Mouse (Mus musculus) heart, postnatal 25 days (tissue): ENCODE results near the gene Nck1. TPM values are rescaled to one million over a fixed set of nuclear protein-coding genes. Genes with fewer than 3 reads are reported as not detected.
A peak's percentile ranks its signal among the peaks of the same experiment; 100 is the strongest.

Experiments used
- DNase-seq: peaks from one replicate; pipeline ENCODE4 v3.0.0; 2022; ENCODE audit warnings: low spot score
- intact Hi-C: fragments of 180-260 bp; cut with DNase I; formaldehyde crosslinking; loops from one replicate; pipeline ENCODE4 v1.15.1; 2025
- total RNA-seq, 2 experiments: library from RNA; stranded (reverse); gene quantifications; 2 replicates each; pipeline ENCODE4 v1.2.3; 2021

Nck1 gene
- 10 to 100 TPM; 44.9 to 51.9 TPM for total RNA-seq

DNA sequence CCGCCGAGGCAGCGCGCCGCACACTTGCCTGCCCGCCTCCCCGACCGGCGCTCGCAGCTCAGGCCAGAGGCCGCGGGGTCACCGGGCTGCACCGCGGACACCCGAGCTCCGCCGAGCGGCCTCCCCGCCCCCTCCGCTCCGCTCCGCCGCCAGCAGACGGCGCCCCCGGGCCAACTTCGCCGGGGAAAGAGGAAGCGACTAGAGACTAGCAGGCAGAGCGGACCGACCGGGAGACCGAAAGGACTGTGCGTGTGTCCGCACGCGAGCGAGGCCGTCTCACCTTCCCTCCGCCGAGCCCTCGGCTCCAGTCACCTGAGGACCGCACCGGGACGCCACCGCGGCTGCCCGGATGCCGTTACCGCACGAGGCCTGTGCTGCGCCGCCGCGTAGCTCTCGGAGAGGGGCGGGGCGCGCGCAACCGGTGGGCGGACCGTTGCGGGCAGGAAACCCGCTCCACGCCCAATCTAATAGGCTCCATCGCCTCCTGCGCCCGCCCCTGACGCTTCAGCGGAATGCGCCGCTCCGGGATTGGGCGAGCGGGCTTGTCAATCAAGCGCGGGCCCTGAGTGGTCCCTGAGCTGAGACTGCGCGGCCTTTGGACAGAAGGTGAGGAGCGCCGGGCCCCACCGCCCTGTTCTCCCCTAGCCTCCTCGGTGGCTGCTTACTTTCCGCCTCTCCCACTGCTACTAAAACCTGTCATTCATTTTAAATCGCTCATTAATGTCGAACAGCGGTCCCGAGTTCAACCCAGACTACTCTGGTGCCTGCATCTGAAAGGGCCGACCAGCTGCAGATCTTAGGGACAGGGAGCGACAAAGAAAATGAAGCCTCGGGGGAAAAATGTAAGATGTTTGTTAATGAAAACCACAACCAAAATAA, at the start of gene Nck1:
Nck1 (minus strand) TSS at position 420 of the 879 bp plus-strand sequence.
- DNase-seq = peak; percentile 99
- intact Hi-C loops = loop anchor here (1.0 to 10.0 kb wide), 6 partner anchors 25 to 529 kb away; partner anchors contain the start of gene Msl2

DNA sequence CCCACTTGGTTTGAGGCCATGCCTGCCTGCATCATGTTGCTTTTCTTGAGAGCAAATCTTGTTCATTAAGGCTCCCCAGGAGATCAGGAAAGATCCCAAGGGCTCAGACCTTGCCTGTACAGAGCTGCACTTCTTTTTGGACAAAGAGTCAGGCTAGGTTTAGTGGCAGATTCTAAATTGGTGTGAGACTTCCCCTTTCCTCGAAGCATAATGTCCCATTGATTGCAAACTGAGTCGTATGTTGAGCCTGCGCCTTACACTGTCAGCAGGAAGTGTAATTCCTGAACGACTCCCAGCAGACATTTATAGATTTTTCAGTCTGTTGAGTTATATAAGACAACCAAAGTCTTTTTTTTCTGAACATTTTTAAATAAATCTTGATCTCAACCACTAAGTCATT, 44.5 kb upstream of the Nck1 start:
- intact Hi-C loops = no loop called here
- DNase-seq = no peak

GRCm38 (mm10) chr9:100584031-100584430, 38.1 kb upstream of the Nck1 start:
- intact Hi-C loops = no loop called here
- no peak for DNase-seq

- no peak for DNase-seq
- intact Hi-C loops = no loop called here
Observed at GRCm38 (mm10) chr9:100582883-100583575, 37.1 kb upstream of the Nck1 start.

- intact Hi-C loops = no loop called here
- DNase-seq = no peak
Observed at GRCm38 (mm10) chr9:100581543-100582492, 35.9 kb upstream of the Nck1 start.

DNA sequence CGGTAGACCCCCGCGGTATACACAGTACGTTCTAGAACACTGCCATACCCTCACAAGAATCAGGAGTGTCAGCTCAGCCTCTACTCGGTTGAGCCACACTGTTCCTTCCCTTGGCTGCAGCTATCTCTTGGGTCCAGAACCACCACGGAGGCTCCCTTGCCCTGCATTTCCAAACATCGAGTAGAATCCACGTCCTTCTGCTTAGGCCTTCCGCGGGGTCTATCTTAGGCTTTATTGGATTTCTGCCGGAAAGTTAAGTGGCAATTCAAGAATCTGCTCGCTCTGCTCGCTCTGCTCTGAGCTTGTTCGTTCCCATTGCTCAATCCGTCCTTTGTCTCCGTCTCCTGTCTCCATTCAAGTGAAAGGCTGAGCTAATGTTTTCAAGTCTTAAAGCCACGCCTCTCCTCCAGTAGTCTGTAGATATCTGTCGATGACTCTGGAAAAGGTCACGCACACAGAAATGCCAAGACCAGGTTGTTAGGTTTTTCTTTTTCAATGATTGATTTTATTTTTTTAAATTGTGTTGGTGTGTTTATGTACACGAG, 34.3 kb upstream of the Nck1 start:
- no peak for DNase-seq

DNA sequence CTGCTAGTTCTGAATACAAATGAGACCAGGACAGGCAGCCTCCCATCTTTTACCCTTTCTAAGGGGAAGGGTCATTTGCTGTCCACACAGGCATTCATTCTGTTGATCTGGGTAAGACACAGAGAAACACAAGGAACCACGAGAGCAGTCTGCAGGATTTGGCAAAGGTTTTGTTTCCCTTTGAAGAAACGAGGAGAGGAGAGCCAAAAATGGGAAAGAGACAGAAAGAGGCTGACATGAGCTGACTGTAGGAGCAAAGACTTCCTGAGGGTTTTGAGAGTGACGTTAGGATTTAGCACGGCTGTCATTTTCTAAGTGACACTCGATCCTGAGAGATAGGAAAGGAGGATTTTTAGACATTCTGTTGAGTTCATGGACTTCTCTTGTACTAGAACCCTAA, 28.0 kb upstream of the Nck1 start:
- intact Hi-C loops = loop anchor here (10.0 kb wide), 1 partner anchor 61 kb away; no protein-coding TSS in a partner anchor
- DNase-seq = no peak

More for the DNA sequence above, 34.3 kb upstream of the Nck1 start:
- intact Hi-C loops = no loop called here

- no peak for DNase-seq
- intact Hi-C loops = loop anchor here (10.0 kb wide), 1 partner anchor 62 kb away; no protein-coding TSS in a partner anchor
Observed at GRCm38 (mm10) chr9:100573300-100573699, 27.4 kb upstream of the Nck1 start.

GRCm38 (mm10) chr9:100571511-100571910, 25.6 kb upstream of the Nck1 start:
- intact Hi-C loops = loop anchor here (2.0 to 10.0 kb wide), 2 partner anchors 51 to 63 kb away; no protein-coding TSS in a partner anchor
- DNase-seq = no peak

DNA sequence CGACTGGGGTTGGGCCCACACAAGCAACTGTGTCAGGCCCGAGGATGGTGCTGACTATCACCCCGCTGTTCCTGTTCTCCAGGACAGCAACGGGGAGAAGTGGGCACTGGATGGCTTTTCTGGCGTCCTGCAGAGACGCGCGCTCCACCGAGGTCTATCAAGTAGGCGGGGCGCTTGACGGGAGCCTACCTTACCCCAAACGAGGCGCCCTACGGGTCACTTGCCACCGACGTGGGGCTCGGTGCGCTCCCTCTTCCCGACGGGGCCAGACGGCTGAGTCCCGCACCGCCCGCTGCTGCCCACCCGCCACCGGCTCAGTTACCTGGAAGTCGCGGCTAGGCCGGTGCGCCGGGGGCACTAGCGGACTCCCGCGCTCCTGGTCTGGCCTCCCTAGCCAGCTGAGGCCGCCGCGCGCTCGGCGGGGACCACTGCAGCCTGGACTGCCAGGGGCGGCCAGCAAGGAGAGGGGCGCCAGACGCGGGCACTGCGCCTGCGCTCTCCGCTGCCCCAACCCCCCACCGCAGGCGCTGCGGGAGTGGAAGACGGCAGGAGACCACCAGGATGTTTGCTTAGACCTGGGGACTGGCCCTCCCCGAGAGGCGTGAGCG, 24.8 kb upstream of the Nck1 start, which contains the start of gene Slc35g2:
Slc35g2 (minus strand) TSS at position 465 of the 608 bp plus-strand sequence.
- no peak for DNase-seq
- intact Hi-C loops = loop anchor here (2.0 to 10.0 kb wide), 2 partner anchors 50 to 64 kb away; no protein-coding TSS in a partner anchor

DNA sequence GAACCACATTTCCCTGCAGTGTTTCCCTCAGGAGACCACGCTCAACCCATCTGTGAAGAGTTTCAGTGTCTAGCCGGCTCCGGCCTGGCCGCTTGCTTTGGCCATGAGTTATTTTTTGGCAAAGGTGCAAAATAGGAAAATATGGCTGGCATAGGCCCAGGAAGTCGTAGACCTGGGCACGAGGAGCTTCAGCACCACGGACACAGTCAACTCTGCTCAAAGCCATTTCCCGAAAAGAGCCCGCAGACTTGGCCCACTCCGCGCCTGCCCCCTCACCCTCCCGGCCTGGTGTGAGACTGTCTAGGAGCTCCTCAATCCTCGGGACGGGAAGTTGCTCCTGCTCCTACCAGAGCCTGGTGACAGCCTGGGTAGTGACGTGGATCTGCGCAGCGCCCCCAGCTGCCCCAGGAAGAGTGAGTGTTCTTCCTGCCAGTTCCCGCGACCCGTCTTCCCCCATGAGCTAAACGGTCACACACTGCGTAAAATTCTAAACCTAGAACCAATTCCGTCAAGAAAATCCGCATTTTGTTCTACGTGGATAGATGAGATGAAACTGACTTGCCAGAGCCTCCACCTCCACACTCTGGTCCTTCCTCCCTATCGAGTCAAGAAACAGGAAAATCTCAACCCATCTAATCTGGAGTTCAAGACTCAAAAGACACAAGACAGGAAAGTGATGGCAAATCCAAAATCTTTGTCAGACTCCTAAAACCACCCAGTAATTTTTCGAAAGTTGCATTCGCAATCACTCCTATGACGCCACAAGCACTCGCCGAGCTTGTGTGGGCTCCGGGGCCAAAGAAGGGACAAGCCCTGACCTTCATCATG, 24.1 kb upstream of the Nck1 start:
- intact Hi-C loops = loop anchor here (2.0 to 10.0 kb wide), 2 partner anchors 49 to 65 kb away; no protein-coding TSS in a partner anchor
- DNase-seq = peak; percentile 18

- intact Hi-C loops = no loop called here
- DNase-seq = no peak
Observed at GRCm38 (mm10) chr9:100560251-100560890, 14.4 kb upstream of the Nck1 start.

DNA sequence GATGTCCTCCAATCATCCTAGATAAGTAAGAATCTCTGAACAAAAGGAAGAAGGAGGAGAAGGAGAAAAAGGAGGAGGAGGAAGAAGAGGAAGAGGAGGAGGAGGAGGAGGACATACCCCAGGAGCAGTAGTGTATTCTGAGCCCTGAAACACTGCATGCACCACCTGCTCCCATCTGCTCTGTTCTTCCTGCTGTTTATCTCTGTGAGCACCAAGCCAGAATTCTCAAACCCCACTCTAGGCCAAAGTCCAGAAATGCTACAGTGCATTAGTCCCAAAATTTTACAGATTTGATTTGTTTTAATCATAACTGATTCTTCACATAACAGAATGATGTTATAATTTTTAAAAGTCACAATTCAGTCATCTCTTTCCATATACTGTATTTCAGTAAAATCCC, 13.1 kb upstream of the Nck1 start:
- intact Hi-C loops = no loop called here
- no peak for DNase-seq

GRCm38 (mm10) chr9:100558023-100558573, 12.2 kb upstream of the Nck1 start:
- intact Hi-C loops = no loop called here
- DNase-seq = no peak

GRCm38 (mm10) chr9:100555686-100556085, 9.8 kb upstream of the Nck1 start:
- DNase-seq = no peak
- intact Hi-C loops = no loop called here

DNA sequence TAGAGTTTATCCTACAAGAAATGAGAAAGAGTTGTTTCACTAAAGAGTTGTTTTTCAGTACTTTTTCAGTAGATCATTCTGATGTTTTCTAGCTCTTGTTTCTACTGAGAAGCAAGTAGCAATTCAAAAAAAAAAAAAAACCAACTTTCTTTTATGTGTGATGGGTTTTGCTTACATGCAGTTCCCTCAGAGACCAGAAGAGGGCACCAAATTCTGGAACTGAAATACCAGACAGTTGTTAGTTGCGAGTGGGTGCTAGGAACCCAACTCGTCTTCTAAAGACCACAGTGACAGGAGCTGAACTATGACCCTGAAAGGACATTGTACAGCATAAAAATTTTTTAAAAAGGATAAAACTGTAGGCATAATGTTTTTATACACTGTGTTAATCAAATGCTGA, 2.4 kb upstream of the Nck1 start:
- intact Hi-C loops = loop anchor here (5.0 to 10.0 kb wide), 3 partner anchors 41 to 526 kb away; partner anchors contain the start of gene Msl2
- no peak for DNase-seq

DNA sequence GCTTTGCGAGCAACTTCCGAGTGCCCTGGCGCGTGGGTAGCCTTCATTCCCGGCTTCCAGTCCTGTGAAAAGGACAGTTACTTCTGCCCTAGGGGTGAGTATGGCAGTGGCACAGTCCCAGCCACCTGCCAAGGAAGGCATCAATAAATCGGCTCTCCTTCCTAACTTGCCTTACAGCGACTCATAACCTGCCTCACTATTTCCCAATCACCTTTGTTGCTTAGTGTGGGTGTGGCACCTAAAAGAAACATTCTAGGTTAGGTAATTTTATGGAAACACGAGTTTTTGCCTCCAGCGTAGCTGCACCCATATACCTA, 618 bp upstream of the Nck1 start:
- intact Hi-C loops = loop anchor here (5.0 to 10.0 kb wide), 3 partner anchors 39 to 528 kb away; partner anchors contain the start of gene Msl2
- DNase-seq = no peak
